Mouse (Mus musculus): ENCODE measurements around the gene Fat4.

GRCm38 (mm10) chr3:38928751-38929150, 42.0 kb downstream of the Fat4 start:
- no peak for TF ChIP-seq POLR2A (IDR thresholded peaks at IDR 0.05; ENCODE audit: borderline replicate concordance, insufficient read depth, low read length)
- TF ChIP-seq CTCF (IDR thresholded peaks at IDR 0.05; ENCODE audit: borderline replicate concordance, insufficient read depth, low read depth, low read length): no peak

All from cerebellum, adult 2 months (tissue).